Mouse (Mus musculus) brain, embryonic 14.5 days (tissue): ENCODE data around the gene Atp6v1g1.

Source experiments
- CTCF ChIP-seq: fragments of 200-500 bp; IDR thresholded peaks from 2 replicates; pipeline ENCODE4 v1.5.1; 2012; ENCODE audit warnings: inconsistent platforms, mild to moderate bottlenecking, moderate library complexity, borderline replicate concordance; ENCODE audit not compliant: insufficient read depth, insufficient read length; ENCODE audit errors: extremely low read depth
- POLR2A ChIP-seq: fragments of 200-500 bp; IDR thresholded peaks from 2 replicates; pipeline ENCODE4 v1.6.1; 2012; ENCODE audit warnings: mild to moderate bottlenecking, inconsistent platforms, borderline replicate concordance; ENCODE audit not compliant: poor library complexity, insufficient read depth, insufficient read length, severe bottlenecking; ENCODE audit errors: extremely low read depth

GRCm38 (mm10) chr4:63586240-63586639, 41.7 kb downstream of the Atp6v1g1 start:
- TF ChIP-seq CTCF (no peak), POLR2A (no peak)
